Mouse (Mus musculus) brown adipose tissue, adult 24 weeks (tissue): Measurements from ENCODE around the gene St14. TPM values are rescaled to one million over a fixed set of nuclear protein-coding genes. Genes with fewer than 3 reads are reported as not detected.

ENCODE experiments used
- H3K27ac ChIP-seq: fragments of 200-500 bp; replicated peaks from 2 replicates; pipeline ENCODE4 v1.5.1; 2012; ENCODE audit warnings: low read depth, mild to moderate bottlenecking, low read length
- H3K4me1 ChIP-seq: fragments of 200-500 bp; 2 replicates; pipeline ENCODE4 v1.6.1; 2012; ENCODE audit warnings: low read length, mixed read lengths; ENCODE audit not compliant: control insufficient read depth, insufficient read depth, insufficient read length
- H3K4me3 ChIP-seq: fragments of 200-500 bp; 2 replicates; pipeline ENCODE4 v1.5.1; 2012; ENCODE audit warnings: low read depth, mild to moderate bottlenecking, low read length, moderate library complexity; ENCODE audit not compliant: insufficient read depth
- polyA plus RNA-seq: library from polyadenylated mRNA; stranded (reverse); fragments of >200 nt; gene quantifications from 2 replicates; pipeline ENCODE4 v1.2.4, GENCODE M21; 2012; ENCODE audit not compliant: missing spikeins, insufficient read depth, insufficient read length

St14 gene
- polyA plus RNA-seq, 1 experiment: not detected

GRCm38 (mm10) chr9:31115586-31115985 is 16.1 kb downstream of the St14 start:
- no peak overlapping the region for H3K4me3 ChIP-seq
- H3K27ac ChIP-seq: no peak overlapping the region
- peaks cover 2% of the 10 kb centered on the region; the same call in 1 of the 2 replicates for H3K4me1 ChIP-seq

- Histone ChIP-seq H3K4me1 (no peaks in the 10 kb centered on the region), H3K27ac (no peak overlapping the region), H3K4me3 (no peak overlapping the region)
Observed at GRCm38 (mm10) chr9:31108464-31108863, 23.2 kb downstream of the St14 start.

- H3K4me1 ChIP-seq: no peaks in the 10 kb centered on the region
- H3K4me3 ChIP-seq: no peak overlapping the region
- H3K27ac ChIP-seq: no peak overlapping the region
Observed at GRCm38 (mm10) chr9:31098118-31098517, 33.5 kb downstream of the St14 start.

GRCm38 (mm10) chr9:31097088-31098082 is 34.3 kb downstream of the St14 start:
- no peak overlapping the region for H3K4me3 ChIP-seq
- H3K4me1 ChIP-seq: no peaks in the 10 kb centered on the region
- H3K27ac ChIP-seq: no peak overlapping the region

GRCm38 (mm10) chr9:31092833-31093195 is 38.8 kb downstream of the St14 start:
- no peak overlapping the region for H3K4me3 ChIP-seq
- H3K4me1 ChIP-seq: no peaks in the 10 kb centered on the region
- H3K27ac ChIP-seq: no peak overlapping the region

GRCm38 (mm10) chr9:31092111-31092832 is 39.4 kb downstream of the St14 start:
- H3K4me1 ChIP-seq: no peaks in the 10 kb centered on the region
- H3K4me3 ChIP-seq: no peak overlapping the region
- no peak overlapping the region for H3K27ac ChIP-seq

GRCm38 (mm10) chr9:31091162-31091581 is 40.5 kb downstream of the St14 start:
- no peak overlapping the region for H3K27ac ChIP-seq
- H3K4me1 ChIP-seq: no peaks in the 10 kb centered on the region
- H3K4me3 ChIP-seq: no peak overlapping the region

- H3K4me1 ChIP-seq: no peaks in the 10 kb centered on the region
- no peak overlapping the region for H3K4me3 ChIP-seq
- H3K27ac ChIP-seq: no peak overlapping the region
Observed at GRCm38 (mm10) chr9:31090081-31091023, 41.3 kb downstream of the St14 start.

GRCm38 (mm10) chr9:31089541-31089940 is 42.1 kb downstream of the St14 start:
- no peaks in the 10 kb centered on the region for H3K4me1 ChIP-seq
- no peak overlapping the region for H3K27ac ChIP-seq
- H3K4me3 ChIP-seq: no peak overlapping the region

GRCm38 (mm10) chr9:31088883-31089282 is 42.8 kb downstream of the St14 start:
- Histone ChIP-seq H3K4me3 (no peak overlapping the region), H3K4me1 (no peaks in the 10 kb centered on the region), H3K27ac (no peak overlapping the region)

- no peaks in the 10 kb centered on the region for H3K4me1 ChIP-seq
- H3K27ac ChIP-seq: no peak overlapping the region
- H3K4me3 ChIP-seq: no peak overlapping the region
Observed at GRCm38 (mm10) chr9:31088116-31088515, 43.5 kb downstream of the St14 start.

- H3K4me3 ChIP-seq: no peak overlapping the region
- H3K27ac ChIP-seq: no peak overlapping the region
- no peaks in the 10 kb centered on the region for H3K4me1 ChIP-seq
Observed at GRCm38 (mm10) chr9:31087466-31087865, 44.2 kb downstream of the St14 start.

- Histone ChIP-seq H3K4me3 (no peak overlapping the region), H3K27ac (no peak overlapping the region), H3K4me1 (no peaks in the 10 kb centered on the region)
Observed at GRCm38 (mm10) chr9:31086754-31087145, 44.9 kb downstream of the St14 start.

GRCm38 (mm10) chr9:31086085-31086753 is 45.4 kb downstream of the St14 start:
- Histone ChIP-seq H3K4me1 (no peaks in the 10 kb centered on the region), H3K4me3 (no peak overlapping the region), H3K27ac (no peak overlapping the region)
